Mouse (Mus musculus): ENCODE data around the gene Cwc27. TPM values are rescaled to one million over a fixed set of nuclear protein-coding genes. Genes with fewer than 3 reads are reported as not detected.
A peak's percentile ranks its signal among the peaks of the same experiment; 100 is the strongest.

Cwc27 gene
- polyA plus RNA-seq, 3 experiments from 2014 or later, result 28.6 to 47.5 (median 29.6) TPM

DNA sequence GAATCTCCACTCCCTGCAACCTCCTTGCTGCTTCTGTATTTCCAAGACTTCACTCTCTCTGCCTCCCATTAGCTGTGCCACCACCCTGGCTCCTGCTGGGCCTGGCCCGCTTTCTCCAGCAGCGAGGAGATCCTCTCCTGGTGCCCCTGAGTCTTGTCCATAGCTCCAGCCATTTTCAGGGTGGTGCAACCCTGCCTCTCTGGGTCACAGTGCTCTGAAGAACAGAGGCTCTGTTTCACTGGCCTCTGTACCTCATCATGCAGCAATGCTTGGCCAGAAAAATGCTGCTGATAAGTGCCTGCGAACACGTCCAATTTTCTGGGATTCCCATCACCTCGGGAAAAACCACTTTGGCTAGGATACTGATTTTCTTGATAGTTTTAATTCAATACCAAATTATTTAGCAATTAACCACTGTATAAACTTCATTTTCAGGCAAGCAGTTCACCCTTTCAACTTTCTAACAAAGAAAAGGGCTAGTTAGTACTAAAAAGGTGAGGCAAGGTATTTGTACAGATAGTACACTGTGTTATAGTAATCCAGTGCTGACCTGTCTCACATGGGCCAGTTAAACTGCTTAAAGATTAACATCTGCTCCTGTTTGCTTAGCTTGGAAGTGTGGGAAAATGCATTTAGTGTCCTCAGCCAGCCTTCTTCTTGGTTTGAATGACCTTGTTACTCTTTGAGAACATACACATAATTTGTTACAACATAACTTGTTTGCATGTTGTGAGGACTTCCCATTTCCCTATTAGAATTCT lies 176.1 kb downstream of the Cwc27 start:
- no peak for ATAC-seq

GRCm38 (mm10) chr13:104638988-104639387 lies 178.0 kb downstream of the Cwc27 start:
- no peak for ATAC-seq

- ATAC-seq, result peak; percentile 69
Measured at GRCm38 (mm10) chr13:104635965-104636462, 180.9 kb downstream of the Cwc27 start.

DNA sequence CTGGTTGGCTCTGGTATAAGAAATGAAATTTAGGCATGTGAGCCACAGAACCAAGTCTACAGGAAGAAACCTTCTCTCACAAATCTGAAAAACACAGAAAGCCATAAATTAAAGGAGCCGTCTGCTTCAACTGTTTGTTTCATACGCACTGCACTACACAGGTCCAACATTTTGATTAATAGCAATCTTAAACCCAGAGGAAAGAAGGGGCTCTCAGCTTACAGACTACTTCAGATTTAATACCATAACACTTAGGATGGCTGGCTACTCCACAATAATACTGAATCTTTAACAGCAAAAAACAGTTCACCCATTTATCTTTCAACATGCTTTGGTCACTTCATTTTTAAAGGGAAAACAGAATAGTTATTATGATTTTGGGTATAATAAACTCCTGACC lies 182.2 kb downstream of the Cwc27 start:
- ATAC-seq, result no peak

- ATAC-seq, result no peak
Measured at GRCm38 (mm10) chr13:104632427-104633167, 184.3 kb downstream of the Cwc27 start.

DNA sequence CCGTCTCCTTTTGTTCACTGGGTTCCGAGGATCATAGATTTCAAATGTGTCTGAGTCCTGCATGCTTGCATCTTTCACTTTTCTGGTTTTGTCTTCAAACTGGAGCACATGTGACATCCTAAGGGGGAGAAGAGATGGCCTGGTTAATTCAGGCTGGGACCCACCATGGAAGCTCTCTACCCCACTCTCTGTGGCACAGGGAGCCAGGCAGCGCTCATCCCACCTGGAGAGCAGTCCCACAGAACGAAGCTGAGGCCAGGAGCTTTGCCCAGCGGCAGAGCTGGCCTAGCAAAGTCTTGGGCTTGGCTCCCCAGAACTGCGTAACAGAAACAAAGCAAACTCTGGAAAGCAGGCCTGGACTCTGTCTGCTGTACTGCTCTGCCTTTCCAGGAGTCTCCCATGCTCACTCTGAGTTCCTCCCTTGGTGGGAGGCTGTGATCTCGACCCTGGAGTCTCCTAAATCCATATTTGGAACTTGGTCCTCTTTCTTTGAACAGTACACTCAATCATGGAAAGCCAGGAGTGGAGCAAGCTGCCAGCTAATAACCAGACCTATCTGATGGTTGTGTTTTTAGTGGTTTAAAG lies 185.2 kb downstream of the Cwc27 start:
- no peak for ATAC-seq

DNA sequence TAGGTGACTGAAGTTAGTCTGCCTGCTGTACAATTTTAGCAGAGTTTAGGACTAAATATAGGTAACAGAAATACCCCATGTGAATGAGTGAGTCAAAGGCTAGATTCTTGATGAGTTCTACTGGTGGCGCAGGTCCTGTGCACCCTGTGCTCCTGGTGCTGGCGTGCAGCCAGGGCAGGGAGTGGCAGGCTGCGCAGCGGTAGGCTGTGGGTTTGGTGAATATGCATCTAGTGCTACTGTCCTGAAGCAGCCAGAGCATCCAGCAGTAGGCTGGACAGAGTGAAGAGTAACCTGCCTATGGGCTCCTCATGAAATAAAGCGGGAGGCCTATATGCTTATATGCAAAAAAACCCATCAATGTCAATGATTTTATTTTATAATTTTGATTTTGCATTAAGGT lies 186.1 kb downstream of the Cwc27 start:
- peak; percentile 36 for ATAC-seq

- no peak for ATAC-seq
Measured at GRCm38 (mm10) chr13:104629621-104630020, 187.3 kb downstream of the Cwc27 start.

- no peak for ATAC-seq
Measured at GRCm38 (mm10) chr13:104628019-104628418, 188.9 kb downstream of the Cwc27 start.

DNA sequence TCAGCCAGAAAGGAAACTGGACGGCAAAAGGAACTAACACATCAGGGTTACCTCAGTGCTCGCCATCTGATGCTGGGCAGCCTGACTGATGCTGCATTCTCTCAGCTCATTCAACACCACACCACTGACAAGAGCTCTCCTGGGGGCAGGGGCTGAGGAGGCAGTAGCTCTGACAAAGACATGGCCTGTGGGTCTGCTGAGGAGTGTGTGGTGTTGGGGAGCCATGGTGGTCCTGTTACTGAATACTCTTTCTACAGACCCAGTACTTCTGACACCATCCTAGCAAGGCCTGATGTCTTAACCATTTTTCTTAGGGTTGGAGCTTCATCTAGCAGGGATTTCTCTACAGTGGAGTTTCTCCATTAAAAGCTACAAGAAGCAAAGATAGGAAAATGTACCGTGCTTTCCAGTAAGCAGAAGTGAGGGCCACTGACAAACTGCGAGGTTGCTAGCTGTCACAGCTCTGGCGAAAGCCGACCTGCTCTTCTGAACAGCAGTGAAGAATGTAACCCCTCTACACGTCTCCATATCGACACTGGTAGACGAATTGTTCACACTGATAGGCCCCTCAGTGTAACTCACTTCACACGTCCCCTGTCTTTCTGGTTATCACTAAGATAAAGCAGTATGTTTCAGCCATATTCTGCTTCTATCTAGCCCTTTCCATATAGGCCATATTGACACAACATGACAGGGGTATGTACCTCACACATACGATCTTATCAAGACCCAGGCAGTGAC lies 189.6 kb downstream of the Cwc27 start:
- ATAC-seq, result peak; percentile 25

DNA sequence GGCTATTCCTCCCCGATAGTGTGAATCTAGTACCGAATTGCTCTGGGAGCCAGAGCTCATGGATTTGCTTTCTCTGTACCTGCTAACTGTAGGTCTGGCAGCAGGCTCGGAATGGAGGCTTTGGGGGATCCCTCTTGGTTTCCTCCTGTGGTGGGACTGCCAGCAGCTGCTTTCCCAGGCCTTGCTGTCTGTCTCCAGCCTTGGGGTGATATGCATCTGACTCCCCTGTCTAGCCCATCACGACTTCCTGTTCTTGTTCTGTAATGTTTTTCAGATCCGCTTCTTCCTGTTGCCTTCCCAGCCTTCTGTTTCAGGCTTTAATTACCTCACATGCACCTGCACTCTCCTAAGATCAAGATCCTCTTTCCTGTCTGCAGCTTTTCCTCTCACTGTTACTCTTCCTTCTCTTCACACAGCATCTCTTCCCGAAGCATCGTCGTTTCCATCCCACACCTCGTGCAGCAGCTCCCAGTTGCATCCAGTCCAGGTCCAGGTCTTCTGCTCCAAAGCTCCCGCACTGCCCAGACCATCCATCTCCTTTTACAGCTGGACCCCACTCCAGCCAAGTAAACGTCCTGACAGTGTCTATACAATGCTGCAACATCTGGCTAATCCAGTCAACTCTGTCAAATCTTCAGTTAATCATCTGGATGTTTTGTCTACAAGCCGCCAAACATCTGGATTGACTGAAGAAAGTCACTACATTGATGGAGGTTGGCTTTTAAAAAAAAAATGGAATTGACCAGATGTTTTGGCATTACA lies 193.6 kb downstream of the Cwc27 start:
- ATAC-seq, result peak; percentile 57

DNA sequence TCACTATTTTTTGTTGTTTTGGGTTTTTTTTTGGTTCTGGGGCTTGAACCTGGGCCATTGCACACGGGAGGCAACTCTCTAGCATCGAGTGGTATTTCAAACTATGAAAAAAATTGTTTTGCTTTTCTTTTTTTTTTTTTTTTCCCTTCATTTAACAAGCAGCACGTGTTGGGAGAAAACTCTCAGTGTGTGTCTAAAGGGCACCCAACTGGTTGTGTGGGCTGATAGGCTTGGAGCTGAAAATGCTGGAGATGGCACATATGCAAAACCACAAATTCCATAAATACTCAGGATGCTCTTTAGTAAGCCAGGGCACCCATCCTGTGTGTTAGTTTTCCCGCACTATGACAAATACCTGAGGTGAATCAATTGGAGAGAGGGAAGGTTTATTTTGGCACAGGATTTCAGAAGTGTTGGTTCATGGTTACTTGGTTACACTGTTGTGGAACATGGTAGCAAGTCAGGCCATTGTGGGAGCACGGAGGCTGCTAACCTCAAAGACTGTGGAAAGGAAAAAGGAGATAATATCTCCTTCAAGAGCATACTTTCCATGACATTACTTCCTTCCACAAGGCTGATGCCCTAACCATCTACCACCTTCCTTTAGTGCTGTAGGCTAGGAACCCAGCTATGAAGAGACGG lies 194.7 kb downstream of the Cwc27 start:
- peak; percentile 47 for ATAC-seq

DNA sequence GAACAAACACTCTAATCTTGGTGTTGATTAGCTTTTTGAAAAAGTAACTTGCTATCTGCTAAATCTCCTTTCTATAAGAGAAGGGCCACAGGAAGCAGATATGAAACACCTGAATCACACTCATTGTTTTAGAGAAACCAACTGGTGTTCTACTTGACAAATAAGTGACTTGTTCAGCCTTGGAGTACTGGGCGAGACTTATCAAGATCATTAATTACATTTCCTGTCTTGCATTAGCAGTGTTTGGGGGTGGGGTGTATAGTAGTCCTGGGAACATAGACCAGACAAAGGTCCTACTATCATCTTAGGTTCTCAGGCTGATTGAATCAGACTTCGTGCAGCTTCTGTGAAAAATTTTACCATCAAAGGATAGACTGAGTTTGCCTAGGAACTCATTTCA lies 196.5 kb downstream of the Cwc27 start:
- ATAC-seq, result peak; percentile 33

- peak; percentile 6 for ATAC-seq
Measured at GRCm38 (mm10) chr13:104619503-104620288, 197.2 kb downstream of the Cwc27 start.

DNA sequence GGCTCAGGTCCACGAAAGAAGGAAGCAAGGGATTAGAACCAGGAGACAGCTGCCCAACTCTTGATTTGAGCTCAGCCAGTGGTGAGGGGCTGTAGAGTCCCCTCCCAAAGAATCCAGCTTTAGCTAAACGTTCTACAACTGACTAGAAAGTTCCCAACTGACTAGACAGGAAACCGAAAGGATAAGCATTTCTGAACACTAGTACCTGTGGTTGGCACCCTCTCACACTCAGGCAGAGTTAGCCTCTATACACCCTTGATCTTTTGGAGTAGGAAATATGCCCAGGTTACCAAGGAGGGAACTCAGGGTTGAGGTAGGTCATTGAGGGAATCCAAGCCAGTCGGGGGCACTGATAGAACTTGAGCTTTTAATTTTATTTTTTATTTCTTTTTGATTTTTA lies 199.7 kb downstream of the Cwc27 start:
- peak; percentile 42 for ATAC-seq

GRCm38 (mm10) chr13:104615999-104616810 lies 200.7 kb downstream of the Cwc27 start:
- no peak for ATAC-seq

DNA sequence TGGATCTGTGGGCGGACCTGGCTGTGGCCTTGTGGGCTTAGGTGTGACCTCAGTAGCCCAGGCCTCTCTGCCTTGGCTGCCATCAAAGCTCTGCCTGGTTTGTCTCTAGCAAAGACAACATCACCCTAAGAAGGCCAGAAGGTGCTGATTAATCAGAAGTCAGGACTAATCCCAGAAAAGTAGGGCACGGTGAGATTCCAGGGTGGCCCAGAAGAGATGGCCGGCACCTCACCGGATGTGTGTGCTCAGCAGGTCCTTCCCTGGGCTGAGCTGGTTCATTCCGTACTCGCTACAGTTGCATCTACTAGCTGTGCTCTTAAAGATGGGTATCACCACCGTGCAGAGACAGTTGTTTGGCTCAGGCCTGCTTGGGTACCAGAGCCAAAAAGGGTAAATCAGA lies 201.8 kb downstream of the Cwc27 start:
- ATAC-seq, result no peak

GRCm38 (mm10) chr13:104611296-104611695 lies 205.6 kb downstream of the Cwc27 start:
- ATAC-seq, result no peak

DNA sequence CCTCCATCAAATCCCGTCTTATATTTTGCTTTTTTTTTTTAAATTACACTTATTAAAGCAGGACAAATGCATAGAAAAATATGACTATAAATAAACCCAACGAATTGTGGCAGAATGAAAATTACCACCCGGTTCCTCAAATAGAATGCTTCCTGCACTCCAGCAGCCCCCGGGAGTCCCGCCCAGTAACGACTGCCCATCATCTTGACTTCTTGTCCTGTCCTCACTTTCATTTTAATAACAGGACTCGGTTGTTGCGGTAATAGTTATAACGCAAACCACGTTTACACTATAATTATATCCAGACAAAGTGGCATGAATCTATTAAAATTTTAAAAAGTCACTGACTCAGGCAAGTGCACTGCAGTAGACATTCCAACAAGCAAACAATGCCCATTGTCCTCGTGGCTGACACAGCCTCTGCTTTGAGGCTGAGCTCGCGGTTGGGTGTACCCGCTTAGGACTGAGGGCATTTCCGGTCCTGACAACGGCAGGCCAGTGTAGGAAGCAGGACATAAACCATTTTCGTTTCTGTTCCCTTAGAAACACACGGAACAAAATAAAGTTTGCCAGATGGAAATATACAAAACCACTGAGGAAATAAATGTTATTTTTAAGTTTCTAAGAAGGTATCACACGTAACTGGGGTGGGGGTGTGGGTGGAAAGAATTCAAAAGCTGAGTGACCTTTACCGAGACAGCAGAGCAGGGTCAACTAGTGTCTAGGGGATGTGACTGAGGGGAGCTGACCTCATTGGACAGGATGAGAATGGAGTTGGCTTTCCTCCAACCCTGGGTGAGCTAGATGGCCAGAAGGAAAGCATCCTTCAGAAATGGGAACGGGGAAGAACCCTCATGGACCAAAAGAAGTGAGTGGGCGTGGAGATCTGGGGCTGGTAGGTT lies 206.5 kb downstream of the Cwc27 start:
- peak; percentile 63 for ATAC-seq
